Mouse (Mus musculus): ENCODE data around the gene Lad1.

Lad1 gene

GRCm38 (mm10) chr1:135847139-135847562, 28.8 kb downstream of the Lad1 start:
- peak in 1 of 2 experiments; percentile 10 for DNase-seq

- no peak for DNase-seq
These were observed 29.4 kb downstream of the Lad1 start for GRCm38 (mm10) chr1:135847611-135848351.

- DNase-seq: no peak
These were observed 32.5 kb downstream of the Lad1 start for GRCm38 (mm10) chr1:135850722-135851512.

GRCm38 (mm10) chr1:135852044-135852756, 33.8 kb downstream of the Lad1 start:
- DNase-seq: no peak

GRCm38 (mm10) chr1:135853200-135853599, 34.8 kb downstream of the Lad1 start:
- no peak for DNase-seq

GRCm38 (mm10) chr1:135854591-135855343, 36.4 kb downstream of the Lad1 start:
- no peak for DNase-seq

- DNase-seq: no peak
These were observed 36.9 kb downstream of the Lad1 start for GRCm38 (mm10) chr1:135855344-135855687.

- no peak for DNase-seq
These were observed 37.7 kb downstream of the Lad1 start for GRCm38 (mm10) chr1:135856070-135856469.

- DNase-seq: no peak
These were observed 38.9 kb downstream of the Lad1 start for GRCm38 (mm10) chr1:135857137-135857775.

- no peak for DNase-seq
These were observed 40.1 kb downstream of the Lad1 start for GRCm38 (mm10) chr1:135858533-135858932.

GRCm38 (mm10) chr1:135861091-135861490, 42.7 kb downstream of the Lad1 start:
- no peak for DNase-seq

GRCm38 (mm10) chr1:135861980-135862552, 43.7 kb downstream of the Lad1 start:
- no peak for DNase-seq

- DNase-seq: no peak
These were observed 44.2 kb downstream of the Lad1 start for GRCm38 (mm10) chr1:135862561-135862960.

- no peak for DNase-seq
These were observed 45.5 kb downstream of the Lad1 start for GRCm38 (mm10) chr1:135863786-135864335.

GRCm38 (mm10) chr1:135864830-135865229, 46.4 kb downstream of the Lad1 start:
- DNase-seq: no peak

- peak; percentile 86 for DNase-seq
These were observed 47.3 kb downstream of the Lad1 start for GRCm38 (mm10) chr1:135865518-135866194.

GRCm38 (mm10) chr1:135868570-135868969, 50.2 kb downstream of the Lad1 start:
- no peak for DNase-seq

- DNase-seq: no peak
These were observed 54.6 kb downstream of the Lad1 start for GRCm38 (mm10) chr1:135872991-135873390.

- DNase-seq: no peak
These were observed 58.9 kb downstream of the Lad1 start for GRCm38 (mm10) chr1:135877248-135877647.

GRCm38 (mm10) chr1:135882385-135883109, 64.1 kb downstream of the Lad1 start:
- DNase-seq: peak; percentile 45 to 55

All from cerebellum, postnatal 36 days (tissue).